Mouse (Mus musculus) kidney, postnatal 10 days (tissue): ENCODE data around the gene Gak.
A peak's percentile ranks its signal among the peaks of the same experiment; 100 is the strongest.
"Not testable (repeated sequence)": the region's sequence is repeated elsewhere in the genome, so short reads cannot be mapped to it uniquely, and the experiment has no call there.

ENCODE experiments used
- DNase-seq: peaks from one replicate; pipeline ENCODE4 v3.0.0; 2021; ENCODE audit warnings: mixed read lengths

The Gak gene

DNA sequence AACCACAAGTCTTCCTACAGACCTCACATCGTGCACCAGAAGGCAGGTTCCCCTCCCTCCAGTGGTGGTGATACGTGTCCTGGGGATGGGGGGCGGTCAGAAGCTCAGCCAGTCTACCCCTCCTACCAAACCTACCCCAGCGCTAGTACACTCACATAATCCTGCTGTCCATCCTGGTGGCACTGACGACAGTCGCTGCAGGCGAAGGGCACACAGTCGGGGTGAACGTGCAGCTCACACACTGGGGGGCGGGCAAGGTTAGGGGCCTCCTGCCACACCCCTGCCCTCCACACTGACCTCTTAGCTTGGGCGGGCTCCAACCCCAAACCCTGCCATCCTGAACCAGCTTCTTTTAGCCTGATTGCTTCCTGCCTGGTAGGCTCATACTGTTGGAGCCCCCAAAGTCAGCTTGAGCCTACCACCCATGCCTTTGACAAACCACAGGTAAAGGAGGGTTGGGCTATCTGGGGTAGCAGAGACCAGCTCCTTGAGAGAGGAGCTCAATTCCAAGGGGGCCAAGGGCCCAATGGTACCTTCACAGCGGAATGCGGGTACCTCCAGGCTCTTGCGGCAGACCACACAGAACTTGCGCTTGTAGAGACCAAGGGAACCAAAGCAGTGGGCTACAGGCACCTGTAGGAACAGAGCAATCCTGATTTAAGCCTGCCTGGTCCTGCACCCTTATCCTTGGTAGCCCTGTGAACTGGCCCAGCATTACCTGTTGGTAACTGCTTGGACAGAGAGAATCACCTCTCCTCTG lies 26.5 kb upstream of the Gak start:
- DNase-seq = no peak

DNA sequence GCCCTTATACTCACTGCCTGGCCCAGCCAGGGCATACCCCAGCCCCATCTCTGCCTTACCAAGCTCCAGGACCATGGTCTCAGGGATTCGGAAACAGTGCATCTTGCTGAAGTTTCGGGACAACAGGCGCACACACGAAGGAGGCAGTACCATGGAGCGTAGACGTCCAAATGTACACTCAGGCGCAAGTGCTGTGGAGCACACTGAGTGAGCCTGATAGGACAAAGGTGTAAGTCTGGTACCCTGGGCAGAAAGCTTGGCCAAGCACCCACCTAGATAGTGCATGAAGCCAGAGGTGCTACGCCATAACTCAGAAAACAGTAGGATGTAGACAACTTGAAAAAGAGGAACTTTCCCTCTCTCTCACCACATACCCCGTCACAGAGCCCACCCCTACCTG lies 25.8 kb upstream of the Gak start:
- DNase-seq = no peak

- no peak for DNase-seq
Measured at GRCm38 (mm10) chr5:108654444-108654990, 25.0 kb upstream of the Gak start.

DNA sequence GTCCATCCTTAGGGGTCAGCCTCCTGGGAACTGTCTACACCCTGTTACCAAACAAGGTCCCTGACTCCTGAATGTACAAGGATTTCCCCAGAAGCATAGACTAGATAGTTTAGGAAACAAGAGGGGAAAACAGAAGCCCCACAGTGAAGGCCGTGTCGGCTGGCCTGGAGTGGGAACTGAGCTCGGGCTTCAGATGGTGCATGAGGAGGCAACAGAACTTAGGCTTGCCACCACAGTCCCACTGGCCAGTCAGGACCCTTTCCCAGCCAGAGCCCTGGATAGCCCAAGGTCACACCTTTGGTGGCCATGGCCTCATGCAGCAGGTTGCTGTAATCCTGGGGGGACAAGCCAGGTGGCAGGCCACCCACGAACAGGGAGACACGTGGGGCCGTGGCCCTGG lies 23.8 kb upstream of the Gak start:
- DNase-seq = no peak

- peak; percentile 75 for DNase-seq
Measured at GRCm38 (mm10) chr5:108651823-108652222, 22.3 kb upstream of the Gak start.

GRCm38 (mm10) chr5:108651136-108651720 lies 21.7 kb upstream of the Gak start:
- no peak for DNase-seq

DNA sequence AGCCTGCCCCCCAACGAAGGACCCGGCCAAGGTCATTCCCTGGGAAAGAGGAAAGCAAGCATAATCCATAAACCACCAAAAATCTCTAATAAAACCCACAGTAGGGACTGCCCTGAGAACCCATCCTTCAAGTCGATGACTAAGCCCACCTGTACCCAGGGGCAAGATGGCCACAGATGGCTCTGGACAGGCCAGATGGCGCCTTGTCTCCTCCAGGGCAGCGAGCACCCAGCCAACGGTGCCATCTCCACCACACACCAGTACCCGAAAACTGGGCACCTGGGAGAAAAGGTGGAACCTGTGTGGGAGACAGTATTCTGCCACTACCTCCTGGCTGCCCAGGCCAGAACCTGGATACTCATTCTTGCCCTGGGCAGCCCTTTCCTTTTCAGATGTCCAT lies 20.8 kb upstream of the Gak start:
- DNase-seq = no peak

DNA sequence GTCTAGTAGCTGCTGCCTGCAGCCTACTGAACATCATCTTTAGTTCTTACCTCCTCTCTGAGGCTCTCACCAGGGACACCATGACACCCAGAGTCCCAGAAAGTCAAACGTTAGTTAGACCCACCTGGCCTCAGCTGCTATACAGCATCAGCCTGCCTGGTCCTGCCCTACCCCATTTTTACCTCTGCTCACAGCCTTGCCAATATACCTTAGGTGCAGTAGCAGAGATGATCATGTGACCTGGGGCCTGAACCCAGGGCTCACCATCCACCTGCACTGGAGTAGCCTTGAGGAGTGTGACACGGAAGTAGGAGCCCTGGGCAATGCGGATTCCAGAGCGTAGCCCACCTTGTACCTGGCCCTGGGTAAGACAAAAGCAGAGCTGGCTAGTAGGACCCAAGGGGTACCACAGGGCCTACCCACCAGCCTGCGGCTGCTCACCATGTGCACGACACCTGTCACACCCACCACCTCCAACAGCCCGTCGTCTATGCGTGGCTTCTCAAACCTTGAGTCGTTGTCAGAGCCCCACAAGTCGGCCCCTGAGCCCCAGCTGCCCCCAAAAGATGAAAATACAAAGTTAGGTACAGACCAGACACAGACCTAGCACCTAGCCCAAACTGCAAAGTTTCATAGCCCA lies 19.5 kb upstream of the Gak start:
- no peak for DNase-seq

GRCm38 (mm10) chr5:108647820-108648465 lies 18.4 kb upstream of the Gak start:
- DNase-seq = no peak

GRCm38 (mm10) chr5:108647311-108647710 lies 17.8 kb upstream of the Gak start:
- DNase-seq = no peak

- no peak for DNase-seq
Measured at GRCm38 (mm10) chr5:108646343-108646660, 16.7 kb upstream of the Gak start.

DNA sequence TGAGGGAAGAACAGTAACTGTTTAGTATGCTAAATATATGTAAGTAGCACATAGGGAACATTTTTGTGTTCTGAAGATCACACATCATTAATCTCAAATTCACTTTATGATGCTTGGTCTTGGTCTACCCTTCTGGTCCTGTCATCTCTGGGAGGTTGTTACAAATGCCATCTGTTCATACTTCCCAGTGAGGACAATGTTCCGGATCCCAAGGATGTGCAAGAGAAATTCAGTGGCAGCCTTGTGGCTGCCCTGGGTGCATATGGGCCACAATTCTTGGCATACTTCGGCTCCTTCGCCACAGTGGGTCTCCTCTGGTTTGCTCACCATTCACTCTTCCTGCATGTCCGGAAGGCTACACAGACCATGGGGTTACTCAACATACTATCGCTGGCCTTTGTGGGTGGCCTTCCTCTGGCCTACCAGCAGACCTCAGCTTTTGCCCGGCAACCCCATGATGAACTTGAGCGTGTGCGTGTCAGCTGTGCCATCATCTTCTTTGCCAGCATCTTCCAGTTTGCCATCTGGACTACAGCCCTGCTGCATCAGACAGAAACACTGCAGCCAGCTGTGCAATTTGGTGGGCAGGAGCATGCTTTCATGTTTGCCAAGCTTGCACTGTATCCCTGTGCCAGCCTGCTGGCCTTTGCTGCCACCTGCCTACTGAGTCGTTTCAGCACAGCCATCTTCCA lies 16.2 kb upstream of the Gak start:
- no peak for DNase-seq

- DNase-seq = no peak
Measured at GRCm38 (mm10) chr5:108643674-108644073, 14.1 kb upstream of the Gak start.

DNA sequence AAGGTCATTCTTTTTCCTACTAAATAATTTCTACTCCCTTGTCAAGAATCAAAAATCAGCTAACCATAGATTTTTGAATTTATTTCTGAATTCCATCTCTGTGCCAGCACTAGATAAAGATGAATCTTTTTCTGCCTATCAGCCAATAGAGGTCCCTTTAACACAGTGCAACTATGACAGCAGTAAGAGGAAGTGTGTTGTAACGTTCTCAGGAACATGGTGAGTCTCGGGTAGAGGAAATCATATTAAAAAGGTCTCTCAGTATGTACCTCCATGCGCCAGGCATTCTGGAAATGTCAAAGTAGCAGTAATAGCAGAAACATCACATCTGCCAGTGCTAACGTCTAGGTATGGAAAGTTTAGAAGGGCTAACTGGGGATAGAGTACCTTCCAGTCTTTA lies 6.6 kb upstream of the Gak start:
- DNase-seq = no peak

DNA sequence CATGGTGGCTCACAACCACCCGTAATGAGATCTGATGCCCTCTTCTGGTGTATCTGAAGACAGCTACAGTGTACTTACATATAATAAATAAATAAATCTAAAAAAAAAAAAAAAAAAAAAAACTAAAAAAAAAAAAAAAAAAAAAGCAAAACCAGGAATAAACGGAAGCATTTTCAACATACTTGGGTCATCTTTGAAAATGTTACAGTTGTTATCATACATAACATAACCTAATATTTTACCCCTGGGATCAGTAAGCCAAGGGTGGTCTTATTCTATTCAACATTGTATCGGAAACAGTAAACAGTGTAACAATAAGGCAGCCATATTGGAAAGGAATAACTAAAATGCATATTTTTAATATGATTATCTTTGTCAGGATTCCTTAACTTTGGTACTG lies 4.5 kb upstream of the Gak start:
- DNase-seq = not testable (repeated sequence)

DNA sequence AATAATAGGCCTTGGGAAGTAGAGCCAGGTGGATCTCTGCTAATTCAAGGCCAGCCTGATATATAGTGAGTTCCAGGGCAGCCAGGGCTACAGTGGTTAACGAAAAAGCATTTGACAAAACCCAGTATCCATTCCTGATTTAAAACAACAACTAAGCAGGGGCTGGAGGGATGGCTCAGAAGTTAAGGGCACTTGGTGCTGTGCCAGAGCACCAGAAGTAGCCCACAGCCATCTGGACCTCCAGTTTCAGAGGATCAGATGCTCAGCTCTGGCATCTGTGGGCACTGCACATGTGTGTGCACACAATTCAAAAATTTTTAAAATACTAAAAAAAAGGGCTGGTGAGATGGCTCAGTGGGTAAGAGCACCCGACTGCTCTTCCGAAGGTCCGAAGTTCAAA lies 4.1 kb upstream of the Gak start:
- DNase-seq = no peak

DNA sequence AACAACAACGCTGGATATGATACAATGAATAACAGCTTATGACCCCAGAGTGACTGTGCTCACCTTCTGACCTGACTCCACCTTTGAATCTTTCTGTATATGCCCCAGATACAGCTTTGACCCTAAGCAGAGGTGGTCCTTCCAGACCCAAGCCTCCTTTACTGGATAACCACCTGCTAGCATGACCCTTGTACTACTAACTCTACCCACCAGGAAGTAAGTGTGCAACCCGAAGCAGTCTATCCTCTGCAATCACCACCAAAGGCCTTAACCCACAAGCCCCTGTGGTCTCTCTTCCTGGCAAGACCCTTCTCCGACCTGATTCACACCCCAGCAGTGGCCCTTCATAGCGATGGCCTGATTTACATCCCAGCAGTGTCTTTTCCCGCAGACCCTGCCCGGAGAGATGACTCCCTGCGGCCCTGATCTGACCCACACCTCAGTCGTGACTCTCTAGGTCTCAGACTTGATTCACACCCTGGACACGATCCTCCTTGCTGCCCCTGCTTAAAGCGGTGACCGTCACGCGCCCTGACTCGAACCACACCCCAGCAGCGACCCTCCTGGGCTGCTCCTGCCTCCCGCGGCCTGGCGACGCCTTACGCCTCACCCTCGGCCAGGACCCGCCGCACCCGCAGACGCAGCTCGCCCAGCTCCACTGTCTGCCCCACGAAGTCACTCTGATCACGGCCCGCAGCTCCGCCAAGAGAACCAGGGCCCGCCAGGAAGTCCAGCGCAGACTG lies 493 bp downstream of the Gak start:
- DNase-seq = no peak

- DNase-seq = no peak
Measured at GRCm38 (mm10) chr5:108626050-108626660, 3.4 kb downstream of the Gak start.

DNA sequence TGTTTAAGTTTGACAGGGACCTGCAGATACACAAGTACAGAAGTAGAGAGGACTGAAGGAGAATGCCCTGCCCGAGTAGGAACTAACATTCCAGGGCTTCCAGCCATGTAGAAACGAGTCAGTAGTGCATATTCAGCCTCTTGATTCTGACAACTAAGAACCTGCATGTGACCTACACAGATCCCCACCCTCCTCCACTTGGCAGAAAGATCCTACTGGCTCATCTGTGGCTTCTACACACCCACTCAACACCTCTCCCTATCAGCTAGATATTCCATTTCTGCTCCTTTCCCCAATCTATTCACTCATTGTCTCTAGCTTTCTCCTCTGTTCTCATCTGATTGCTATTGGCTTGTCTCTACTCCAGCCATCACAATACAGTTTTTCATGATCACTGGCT lies 7.7 kb downstream of the Gak start:
- no peak for DNase-seq

GRCm38 (mm10) chr5:108610426-108610825 lies 19.1 kb downstream of the Gak start:
- no peak for DNase-seq

DNA sequence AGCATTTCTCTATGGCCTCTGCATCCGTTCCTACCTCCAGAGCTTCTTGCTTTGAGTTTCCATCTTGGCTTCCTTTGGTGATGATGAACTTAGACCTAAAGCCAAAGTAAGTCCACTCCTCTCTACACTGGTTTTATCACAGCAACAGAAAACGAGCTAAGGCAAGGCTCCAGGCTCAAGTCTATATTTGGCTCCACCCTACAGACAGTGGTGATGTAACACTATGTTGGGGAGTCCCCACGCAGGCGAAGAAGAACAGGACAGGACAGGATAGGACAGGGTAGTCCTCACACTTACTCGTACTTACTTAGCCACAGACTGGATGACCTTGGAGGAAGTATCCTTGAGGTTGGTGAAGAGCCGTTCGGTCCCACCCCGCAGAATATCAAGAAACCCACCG lies 27.0 kb downstream of the Gak start:
- DNase-seq = no peak

DNA sequence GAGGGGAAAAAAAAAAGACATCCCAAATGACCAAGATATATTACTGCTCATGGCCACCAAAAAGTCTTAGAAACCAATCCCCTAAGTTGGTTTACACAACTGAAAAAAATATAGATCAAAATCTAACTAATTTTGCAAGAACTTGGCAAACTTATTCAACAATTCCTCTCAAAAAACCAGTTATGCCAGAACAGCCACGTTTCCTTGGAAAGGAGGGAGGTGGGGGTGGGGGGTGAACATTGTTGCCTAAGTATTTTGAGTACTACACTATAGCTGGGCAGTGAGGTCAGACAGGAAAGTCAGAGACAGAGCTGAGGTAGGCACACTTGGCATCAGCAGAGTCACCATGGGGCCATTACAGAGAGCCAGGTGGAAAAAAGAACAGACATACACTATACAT lies 29.6 kb downstream of the Gak start:
- DNase-seq = no peak
